Mouse (Mus musculus) gastrocnemius, adult 8-10 months (tissue): ENCODE data around the gene Cd24a. TPM values are rescaled to one million over a fixed set of nuclear protein-coding genes. Genes with fewer than 3 reads are reported as not detected.
A peak's percentile ranks its signal among the peaks of the same experiment; 100 is the strongest.

Source experiments
- DNase-seq, 2 experiments: peaks; one replicate each; pipeline ENCODE4 v3.0.0; 2022; ENCODE audit warnings: low spot score in 2 of 2
- total RNA-seq, 4 experiments: library from RNA; stranded (reverse); gene quantifications; 2 replicates each; pipeline ENCODE4 v1.2.4; 2022

The Cd24a gene
- 100 to 1,000 TPM; 187 to 252 (median 190) TPM for total RNA-seq

DNA sequence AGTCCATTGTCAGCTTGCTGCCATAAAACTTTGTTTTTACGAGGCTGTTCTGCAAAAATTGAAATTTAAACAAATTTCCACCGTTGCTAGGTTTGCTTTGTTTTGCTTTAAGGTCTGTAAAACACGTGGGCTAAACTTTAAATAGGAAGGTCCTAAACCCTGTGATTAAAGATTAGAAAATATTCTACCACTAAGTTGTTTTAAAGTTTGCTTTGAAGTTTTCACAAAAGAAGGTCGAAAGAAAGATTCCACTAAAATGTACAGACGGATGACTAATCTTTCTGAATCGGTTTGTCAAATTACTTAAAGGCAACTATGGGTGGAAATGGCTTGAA lies at the start of gene Cd24a:
Gene Cd24a, plus strand, starts transcription at position 288 of the 335 bp plus-strand sequence.
- DNase-seq, result no peak

DNA sequence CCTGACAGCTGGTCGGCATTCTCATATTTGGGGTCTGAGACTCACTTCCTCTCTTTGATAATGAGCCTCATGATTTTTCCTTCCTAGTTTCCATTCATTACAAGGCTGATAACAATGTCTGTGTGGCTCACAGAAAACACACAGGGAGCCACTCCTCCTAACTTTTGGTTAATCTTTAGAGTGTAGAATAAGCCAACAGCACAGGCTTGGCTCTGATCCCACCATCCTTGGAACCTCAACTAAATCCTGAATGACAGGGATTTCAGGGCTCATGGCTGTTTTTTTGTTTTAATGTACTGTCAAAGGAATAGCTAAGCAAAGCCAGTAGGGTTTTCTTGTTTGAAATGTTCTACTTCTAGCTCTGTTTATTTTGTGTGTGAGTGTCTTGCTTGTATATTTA lies 43.7 kb upstream of the Cd24a start:
- DNase-seq, result no peak

DNA sequence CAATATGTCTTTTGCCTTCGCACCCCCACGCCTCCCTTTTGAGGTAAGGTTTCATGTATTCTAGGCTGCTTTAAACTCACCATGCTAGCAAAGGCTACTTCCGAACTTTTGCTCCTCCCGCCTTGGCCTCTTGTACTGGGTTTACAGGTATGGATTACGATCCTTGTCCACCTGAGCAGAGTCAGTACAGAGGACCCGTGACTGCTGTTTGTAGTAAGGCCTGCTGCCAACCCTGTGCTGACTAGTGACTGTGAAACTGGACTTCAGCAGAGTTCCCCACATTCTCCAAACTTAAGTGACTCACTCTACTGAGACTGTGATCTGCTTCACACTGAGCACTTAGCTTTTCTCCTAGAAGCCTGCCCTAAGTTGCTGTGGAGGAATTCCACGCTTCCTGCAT lies 40.4 kb upstream of the Cd24a start:
- no peak for DNase-seq

DNA sequence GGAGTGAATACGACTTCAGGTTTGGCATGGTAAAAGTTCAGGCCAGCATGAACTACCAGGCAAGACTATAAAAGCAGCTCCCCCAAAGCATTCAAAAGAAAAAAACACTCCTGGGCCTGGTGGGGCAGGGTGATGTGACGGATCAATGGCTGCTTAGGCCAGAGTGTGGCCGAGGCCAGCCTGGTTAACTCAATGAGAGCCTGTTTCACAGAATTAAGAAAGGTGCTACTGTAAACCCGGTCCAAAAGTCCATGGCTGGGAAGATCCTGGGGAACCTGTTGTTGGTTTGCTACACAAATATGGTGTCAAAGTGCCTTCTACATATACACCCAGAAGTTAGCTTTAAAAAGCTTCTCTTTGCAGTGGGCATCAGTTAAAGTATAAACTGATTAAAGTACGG lies 39.3 kb upstream of the Cd24a start:
- no peak for DNase-seq

DNA sequence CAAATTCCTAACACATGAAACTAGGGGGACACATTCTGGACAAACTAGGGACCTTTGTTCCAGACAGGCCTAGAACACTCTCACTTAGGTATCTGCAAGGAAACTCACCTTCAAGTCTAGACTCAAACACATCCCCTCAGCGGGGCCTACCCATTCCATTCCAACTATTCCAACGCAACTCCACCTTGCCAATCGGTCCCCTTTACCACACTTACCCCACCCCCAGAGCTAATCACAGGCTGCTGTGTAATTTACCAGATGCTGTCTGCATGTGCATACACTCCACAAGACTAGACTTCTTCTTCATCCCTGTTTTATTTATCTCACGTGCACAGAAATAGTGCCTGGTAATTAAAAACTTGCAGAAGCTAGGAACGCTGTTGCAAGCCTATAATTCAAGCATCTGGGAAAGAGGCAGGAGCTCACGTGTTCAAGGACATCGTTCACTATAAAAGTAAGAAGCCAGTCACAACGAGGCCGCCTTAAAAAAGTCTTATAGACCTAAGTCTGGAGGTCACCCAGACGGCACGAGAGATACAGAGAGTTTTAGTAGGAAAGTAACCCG lies 38.3 kb upstream of the Cd24a start:
- no peak for DNase-seq

DNA sequence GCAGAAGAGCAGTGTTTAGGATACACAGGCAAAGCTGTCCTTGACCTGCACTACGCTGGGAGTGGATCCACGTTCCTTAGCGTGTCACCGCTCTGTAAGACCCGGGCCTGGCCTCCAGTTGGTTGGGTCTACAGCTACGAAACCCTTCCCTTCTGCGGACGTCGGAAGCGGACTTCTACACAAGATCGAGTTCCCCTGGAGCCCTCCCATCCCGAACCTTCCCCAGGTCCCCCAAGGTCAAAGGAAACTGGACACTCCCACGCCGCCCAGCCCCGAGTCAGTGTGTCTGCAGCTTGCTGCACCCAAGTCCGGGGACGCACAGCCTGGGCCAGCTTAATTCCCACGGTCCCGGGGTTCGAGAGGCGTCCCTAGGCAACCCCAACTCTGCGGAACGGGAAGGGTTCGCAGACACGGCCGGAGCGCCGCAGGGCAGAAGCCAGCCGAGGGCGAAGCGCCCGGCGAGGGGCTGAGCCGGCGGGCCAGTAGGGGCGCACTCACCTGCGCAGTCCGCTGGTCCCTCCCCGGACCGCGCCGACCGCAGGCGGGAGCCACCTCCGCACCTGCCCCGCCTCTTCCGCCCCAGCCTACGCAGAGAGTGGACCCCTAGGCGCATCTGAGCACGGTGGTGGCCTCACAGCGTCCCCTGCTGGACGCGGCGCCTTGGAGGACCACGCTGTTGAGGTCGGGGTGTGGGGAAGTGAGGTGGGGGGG lies 37.5 kb upstream of the Cd24a start, which contains the start of gene 1700021F05Rik:
Gene 1700021F05Rik, minus strand, starts transcription at position 553 of the 711 bp plus-strand sequence.
- peak; percentile 93 to 95 for DNase-seq

DNA sequence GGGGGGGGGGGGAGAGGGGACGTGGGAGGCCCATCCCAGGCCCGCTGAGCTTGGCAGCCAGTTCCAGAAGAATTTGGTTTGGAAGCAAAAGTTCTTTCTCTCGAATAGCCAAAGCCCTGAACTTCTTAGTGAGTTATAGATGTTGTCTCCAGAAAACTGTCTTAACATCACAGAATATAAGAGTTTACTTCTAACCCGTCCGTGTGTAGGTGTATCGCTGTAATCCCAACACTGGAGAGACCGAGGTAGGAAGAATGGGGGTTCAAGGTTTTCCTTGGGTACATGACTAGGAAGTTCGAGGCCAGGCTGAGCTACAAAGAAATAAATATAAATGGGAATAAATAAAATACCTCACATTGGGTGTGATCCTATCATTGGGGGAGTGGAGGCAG lies 36.9 kb upstream of the Cd24a start:
- DNase-seq, result no peak

DNA sequence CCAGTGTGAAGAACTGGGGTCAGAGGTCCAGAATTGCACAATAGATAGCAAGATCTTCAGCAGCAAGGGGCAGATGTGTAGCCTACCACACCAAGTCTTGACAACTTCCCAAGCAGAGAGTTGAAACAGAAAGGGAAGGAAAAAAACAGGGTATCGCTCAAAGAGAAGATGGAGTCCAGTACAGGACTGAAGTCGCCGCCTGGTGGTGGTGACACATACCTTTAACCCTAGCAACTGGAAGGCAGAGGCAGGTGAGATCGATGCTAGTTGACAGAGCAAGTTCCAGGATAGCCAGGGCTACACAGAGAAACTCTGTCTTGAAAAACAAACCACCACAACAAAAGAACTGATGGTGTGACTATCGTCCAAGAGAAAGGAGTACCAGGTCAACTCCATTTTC lies 28.7 kb upstream of the Cd24a start:
- DNase-seq, result no peak

DNA sequence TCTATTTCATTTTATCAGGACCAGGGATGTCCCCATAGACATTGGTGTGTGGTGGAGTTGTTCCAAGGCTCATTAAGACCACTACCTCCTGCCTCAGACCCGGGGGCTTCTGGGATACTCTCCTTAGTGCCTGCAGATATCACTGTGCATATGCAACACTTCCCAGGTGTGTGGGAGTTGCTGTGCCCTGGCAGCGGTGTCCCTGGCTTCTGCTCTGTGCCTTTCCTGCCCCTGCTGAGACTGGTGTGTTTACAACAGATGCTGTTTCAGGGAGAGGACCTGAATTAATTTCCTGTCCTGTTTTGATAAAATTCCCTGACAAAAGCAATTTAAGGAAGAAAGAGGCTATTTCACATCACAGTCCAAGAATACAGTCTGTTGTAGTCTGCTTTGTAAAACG lies 27.2 kb upstream of the Cd24a start:
- no peak for DNase-seq

DNA sequence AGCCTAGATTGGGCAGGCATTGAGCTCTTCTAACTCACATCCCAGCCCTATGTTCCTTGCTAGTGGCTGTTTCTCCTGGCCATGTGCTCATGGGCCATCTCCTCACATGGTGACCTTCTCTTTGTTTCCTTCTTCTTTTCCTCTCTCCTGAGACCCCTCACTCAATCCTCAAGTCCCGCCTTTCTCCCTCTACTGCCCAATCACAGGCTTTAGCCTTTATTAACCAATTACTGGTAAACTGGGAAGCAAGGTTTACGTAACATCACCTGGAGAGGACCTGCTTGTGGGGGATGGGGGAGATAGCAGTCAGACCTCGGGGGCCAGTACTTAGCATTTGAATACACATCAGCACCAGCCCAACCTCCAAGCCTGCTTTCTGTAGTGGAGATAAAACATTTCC lies 26.7 kb upstream of the Cd24a start:
- no peak for DNase-seq

DNA sequence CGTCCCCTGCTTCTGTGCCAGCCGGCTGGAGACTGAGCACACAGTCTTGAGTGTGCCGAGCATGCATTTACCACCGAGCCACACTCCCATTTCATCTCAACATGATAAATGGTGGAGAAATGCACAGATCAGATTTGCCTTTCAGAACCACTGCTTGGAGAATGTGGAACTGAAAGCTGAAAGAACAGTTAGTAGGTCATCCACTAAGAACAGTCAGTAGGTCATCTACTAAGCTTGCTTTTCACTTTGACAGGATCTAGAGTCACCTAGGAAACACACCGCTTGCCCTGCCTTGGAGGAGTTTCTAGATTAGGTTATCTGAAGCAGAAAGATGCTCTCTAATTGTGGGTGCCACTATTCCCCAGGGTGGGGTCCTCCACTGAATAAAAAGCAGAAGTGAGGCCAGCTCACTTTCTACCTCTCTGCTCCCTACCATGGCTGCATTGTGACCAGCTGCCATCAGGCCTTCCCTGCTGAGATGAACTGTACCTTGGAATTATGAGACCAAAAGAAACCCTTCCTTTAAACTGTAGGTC lies 20.4 kb upstream of the Cd24a start:
- DNase-seq, result no peak

DNA sequence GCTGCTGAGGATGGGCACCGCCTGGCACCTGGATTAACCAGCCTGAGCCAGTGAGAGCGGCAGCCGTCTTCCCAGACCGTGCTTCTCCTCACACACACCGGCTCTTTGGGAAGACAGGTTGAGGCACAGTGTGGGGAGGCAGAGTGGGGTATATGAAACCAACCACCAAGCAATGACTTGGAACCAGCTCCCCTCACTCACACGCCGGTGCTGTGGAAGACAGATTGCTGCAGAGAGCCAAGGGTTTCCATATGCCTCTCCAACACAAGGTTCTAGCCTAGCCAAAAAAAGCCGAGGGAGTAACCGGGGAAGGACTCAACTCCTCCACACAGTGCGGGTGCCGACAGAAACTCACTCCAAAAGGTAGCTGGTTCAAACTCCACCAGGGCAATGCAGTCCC lies 18.8 kb upstream of the Cd24a start:
- DNase-seq, result no peak

DNA sequence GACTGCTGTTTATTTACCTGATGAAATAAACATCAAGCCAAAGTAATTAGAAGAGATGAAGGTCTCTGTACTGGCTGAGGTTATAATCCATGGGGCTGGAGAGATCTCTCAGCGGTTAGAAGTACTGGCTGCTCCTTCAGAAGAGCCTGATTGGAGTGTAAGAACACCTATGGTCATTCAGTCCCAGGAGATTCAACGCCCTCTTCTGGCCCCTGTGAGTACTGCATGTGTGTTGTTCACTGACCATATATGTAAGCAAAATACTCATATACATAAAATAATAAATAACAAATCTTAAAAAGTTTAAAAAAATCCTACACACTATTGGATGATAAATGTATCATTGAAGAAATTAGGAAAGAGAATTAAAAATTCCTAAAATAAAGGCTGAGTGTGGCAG lies 17.3 kb upstream of the Cd24a start:
- no peak for DNase-seq

DNA sequence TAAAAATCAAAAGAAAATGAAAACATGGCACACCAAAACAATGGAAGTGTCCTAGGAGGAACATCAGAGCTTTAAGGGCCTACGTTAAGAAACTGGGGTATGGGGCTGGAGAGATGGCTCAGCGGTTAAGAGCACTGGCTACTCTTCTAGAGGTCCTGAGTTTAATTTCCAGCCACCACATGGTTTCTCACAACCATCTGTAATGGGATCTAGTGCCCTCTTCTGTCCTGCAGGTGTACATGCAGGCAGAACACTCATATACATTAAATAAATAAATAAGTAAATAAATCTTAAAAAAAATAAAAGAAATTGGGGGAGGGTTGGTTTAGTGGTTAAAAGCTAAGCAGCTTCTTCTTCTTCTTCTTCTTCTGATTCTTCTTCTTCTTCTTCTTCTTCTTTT lies 16.8 kb upstream of the Cd24a start:
- no peak for DNase-seq

DNA sequence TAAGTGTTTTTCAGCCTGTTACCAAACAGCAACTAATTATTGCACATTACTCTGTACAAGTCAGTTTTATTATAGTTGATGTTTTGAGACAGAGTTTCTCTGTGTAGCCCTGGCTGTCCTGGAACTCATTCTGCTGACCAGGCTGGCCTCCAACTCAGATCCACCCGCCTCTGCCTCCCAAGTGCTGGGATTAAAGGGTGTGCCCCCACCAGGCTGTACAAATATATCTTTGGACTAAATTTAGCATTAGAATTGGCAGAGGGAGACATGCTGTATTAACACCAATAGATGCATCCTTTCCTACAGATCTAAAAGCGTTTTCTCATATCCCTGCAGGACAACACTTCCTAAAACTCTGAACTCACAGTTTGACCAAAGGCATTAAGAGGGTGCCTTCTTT lies 3.7 kb upstream of the Cd24a start:
- peak in 1 of 2 experiments; percentile 48 for DNase-seq

DNA sequence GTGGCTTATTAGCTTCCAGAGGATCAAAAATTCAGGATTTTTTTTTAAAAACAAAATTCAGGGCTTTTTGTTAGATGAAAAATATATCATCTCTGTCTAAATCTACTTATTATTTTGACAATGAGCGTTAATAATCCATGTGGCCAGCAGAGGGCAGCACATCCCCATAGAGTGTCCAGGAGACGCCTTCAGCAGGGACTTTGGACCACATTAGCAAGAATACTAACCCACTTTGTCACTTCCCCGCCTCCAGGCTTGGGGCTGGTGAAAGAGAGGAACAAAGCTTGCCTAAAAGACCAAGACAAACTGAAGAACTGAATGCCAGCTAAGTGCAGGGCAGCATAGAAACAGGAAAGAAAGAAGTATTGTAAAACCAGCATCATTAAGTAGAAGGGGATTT lies 3.1 kb upstream of the Cd24a start:
- DNase-seq, result peak; percentile 70 to 73

DNA sequence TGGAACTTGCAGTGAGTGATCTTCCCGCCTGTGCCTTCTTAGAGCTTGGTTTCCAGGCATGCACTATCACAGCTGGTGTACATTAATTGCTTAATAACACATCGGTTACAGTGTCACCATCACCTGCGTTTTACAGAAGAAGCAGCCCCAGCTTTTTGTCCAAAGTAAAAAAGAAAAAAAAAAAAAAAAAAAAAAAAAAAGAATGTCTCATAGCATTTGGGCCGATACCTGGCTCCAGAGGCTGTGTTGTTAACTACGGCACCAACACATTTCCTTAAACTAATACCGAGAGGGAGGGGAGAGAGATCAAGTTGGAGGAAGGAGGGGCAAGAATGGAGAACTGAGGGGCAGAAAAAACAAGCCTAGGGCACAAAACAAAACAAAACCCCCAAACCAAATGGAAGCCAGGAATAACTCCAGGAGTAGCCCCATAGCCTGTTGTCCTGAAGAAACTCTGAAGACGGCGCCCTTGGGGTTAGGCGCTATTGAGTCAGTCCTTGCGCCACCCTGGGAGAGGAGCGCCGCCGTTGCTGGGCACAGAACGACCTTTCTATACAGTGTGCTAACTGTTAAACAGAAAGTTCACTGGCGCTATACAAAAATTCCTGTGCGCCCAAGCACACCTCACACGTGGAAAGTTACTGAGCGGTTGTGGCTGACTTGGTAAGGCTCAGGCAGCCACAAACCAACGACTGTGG lies 636 bp upstream of the Cd24a start:
- DNase-seq, result no peak

DNA sequence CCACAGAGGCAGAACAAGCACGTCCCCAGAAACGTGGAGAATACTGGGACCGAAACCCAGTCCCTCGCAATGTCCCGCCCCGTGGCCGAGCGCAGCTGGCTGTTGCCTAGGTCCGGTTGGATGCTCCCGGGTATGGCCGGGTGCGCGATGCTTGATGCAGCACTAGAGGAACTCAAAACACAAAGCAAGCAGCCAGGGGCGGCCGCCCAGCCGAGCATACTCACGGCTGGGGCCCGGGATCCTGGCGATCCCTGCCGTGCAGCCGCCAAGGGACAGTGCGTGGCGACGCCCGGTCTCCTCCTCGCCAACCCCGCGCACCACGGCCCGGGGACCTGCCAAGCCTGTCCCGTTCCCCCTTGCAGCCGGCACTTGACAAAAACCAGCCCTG lies 276 bp downstream of the Cd24a start:
- peak; percentile 10 to 46 for DNase-seq

DNA sequence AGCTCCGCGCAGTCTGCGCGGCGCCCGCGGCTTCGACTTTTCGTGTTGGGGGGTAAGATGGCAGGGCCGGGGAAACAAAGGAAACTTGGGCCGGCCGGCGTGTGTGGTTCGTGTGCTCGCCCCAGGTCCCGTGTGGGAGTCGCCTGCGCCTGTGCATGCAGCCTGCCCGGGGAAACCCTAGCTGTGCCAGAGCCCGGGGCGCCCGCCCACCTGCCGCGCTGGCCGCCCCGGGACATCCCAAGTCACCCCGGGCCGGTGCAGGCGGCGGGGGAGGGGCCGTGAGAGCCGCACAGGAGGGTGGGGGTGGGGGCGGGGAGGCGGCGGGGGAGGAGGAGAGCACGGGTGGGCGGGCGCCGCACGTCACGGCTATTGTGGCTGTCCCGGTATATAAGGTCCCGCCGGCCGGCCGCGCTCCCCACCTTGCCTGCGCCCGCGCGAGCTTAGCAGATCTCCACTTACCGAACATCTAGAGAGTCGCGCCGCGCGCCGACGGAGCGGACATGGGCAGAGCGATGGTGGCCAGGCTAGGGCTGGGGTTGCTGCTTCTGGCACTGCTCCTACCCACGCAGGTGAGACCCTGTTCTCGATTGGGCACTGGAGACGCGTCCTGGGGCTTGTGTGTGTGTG lies 783 bp downstream of the Cd24a start:
- peak; percentile 41 to 54 for DNase-seq

DNA sequence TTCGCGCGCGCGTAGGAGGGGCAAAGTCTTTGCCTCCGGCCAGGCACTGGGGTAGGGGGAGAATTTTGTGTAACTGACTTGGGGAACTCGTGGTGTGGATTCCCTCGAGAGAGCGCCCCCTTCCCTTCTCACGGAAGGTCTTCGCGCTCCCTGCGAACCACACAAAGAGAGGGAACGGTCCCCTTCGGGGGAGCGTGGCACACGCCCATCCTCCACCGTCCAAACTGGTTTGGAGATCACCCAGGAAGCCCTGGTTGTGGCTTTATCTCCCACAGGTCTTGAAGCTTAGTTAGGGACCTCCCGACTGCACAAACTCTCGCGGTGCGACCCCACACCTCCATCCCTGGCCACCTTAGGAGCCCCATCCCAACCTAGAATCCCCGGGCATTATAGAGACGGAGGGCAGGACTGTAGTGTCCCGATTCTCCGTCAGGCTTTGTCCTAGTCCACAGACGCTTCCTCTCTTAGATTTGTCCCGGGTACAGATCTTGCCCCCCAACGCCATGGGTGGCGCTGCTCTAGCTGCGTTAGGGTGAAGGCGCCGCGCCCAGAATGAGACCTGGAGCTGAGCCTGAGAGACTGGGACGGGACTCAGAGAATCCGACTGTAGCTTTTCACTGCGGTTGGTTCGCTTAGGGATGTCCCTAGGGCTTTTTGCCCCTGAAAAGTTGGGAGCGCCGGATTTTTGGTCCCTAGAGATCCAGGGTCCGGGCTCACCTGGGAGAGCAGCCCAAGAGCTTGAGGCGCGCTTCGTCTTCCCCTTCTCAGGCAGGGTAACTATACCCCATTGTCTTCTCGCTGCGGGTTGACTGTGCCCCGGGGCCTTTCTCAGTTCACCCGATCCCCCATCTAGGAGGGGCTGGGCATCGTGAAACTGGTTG lies 1.5 kb downstream of the Cd24a start:
- peak; percentile 36 to 52 for DNase-seq

DNA sequence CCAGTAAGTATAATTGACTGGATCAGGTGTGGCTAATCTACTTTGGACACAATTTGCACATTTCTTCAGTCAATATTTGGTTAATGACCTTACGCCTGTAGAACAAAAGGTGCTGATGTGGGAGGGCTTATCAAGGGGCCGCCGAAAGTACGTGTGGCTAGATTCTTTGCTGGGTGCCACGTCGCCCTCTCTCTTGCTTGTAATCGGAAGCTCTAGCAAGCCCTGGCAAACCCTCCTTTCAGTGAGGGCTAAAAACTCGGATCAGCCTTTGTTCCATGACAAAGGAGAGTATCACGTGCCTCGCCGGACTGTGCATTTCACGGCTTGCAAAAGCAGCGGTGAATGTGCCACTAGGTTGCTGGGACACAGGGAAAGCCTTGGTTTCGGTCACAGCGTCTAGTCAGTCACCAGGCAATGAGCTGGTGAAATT lies 2.6 kb downstream of the Cd24a start:
- DNase-seq, result no peak
